Mouse (Mus musculus) heart, adult 2 months (tissue): ENCODE results near the gene Calhm1. TPM values are rescaled to one million over a fixed set of nuclear protein-coding genes. Genes with fewer than 3 reads are reported as not detected.

Experiments
- DNase-seq, 2 experiments: peaks; one replicate each; pipeline ENCODE4 v3.0.0; 2021
- H3K27ac ChIP-seq: fragments of 200-600 bp; 2 replicates; pipeline ENCODE4 v1.8.1; 2022
- H3K27me3 ChIP-seq: fragments of 200-500 bp; 2 replicates; pipeline ENCODE4 v1.6.1; 2012; ENCODE audit warnings: mild to moderate bottlenecking, low read length, inconsistent platforms, mixed read lengths; ENCODE audit not compliant: control insufficient read depth, insufficient read depth
- H3K36me3 ChIP-seq: fragments of 200-500 bp; 2 replicates; pipeline ENCODE4 v1.6.1; 2012; ENCODE audit warnings: low read length, inconsistent platforms; ENCODE audit not compliant: control insufficient read depth, insufficient read depth
- H3K4me1 ChIP-seq: fragments of 200-500 bp; 2 replicates; pipeline ENCODE4 v1.6.1; 2011; ENCODE audit warnings: low read length; ENCODE audit not compliant: control insufficient read depth, insufficient read depth
- H3K4me3 ChIP-seq: fragments of 200-600 bp; 2 replicates; pipeline ENCODE4 v1.8.1; 2022
- H3K79me2 ChIP-seq: fragments of 200-500 bp; replicated peaks from 2 replicates; pipeline ENCODE4 v1.6.1; 2012; ENCODE audit warnings: mild to moderate bottlenecking, inconsistent platforms, low read length, moderate library complexity, mixed read lengths; ENCODE audit not compliant: control insufficient read depth, insufficient read depth
- H3K9ac ChIP-seq: fragments of 200-500 bp; 2 replicates; pipeline ENCODE4 v1.6.1; 2012; ENCODE audit warnings: low read depth, mild to moderate bottlenecking, control low read depth, inconsistent platforms, low read length, mixed read lengths
- CTCF ChIP-seq: fragments of 200-600 bp; IDR thresholded peaks from 2 replicates; pipeline ENCODE4 v1.8.1; 2022; ENCODE audit warnings: antibody characterized with exemption, mild to moderate bottlenecking, moderate library complexity
- EP300 ChIP-seq: fragments of 200-500 bp; IDR thresholded peaks from 2 replicates; pipeline ENCODE4 v1.6.1; 2011; ENCODE audit warnings: low read depth, low read length, control low read depth; ENCODE audit not compliant: insufficient read depth
- POLR2A ChIP-seq: fragments of 200-500 bp; IDR thresholded peaks from 2 replicates; pipeline ENCODE4 v1.6.1; 2011; ENCODE audit warnings: mild to moderate bottlenecking, low read depth, low read length, control low read depth; ENCODE audit not compliant: insufficient read depth
- WGBS: fragments of 180-500 bp; shearing (Covaris S2); methylation state at CpG from one replicate; pipeline ENCODE4 v1.1.7; 2018; 5-methylcytosine and 5-hydroxymethylcytosine counted together
- intact Hi-C: fragments of 180-260 bp; cut with DNase I; formaldehyde crosslinking; loops from one replicate; pipeline ENCODE4 v1.15.1; 2025
- polyA plus RNA-seq: library from polyadenylated mRNA; depleted of rRNA; stranded (reverse); fragments of >200 nt; gene quantifications from 2 replicates; pipeline ENCODE4 v1.2.3, GENCODE M21; 2012
- total RNA-seq, 2 experiments: library from RNA; stranded (reverse); gene quantifications; 2 replicates each; pipeline ENCODE4 v1.2.3; 2021

Gene Calhm1
- total and polyA plus RNA-seq, 3 experiments: not detected

DNA sequence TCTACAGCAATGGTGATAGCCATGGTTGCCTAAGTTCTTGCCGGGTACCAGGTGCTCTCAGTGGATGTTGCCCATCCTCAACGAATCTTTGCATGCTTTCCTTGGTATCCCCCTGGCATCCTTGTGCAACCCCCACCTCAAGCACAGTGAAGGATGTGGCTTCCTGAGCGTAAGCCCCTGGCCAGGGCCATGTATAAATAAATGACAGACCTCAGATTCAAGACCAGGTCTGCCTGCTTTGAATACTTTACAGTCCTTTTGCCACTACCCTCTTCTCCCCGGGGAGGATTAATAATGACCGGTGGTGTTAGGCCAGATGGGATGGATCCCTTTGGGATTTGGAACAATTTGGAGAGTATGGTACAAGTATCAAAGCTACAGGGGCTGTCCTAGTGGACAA lies 7.9 kb downstream of the Calhm1 start:
- H3K36me3 ChIP-seq: no peaks in the 10 kb centered on the region
- H3K27me3 ChIP-seq: no peaks in the 10 kb centered on the region
- peak overlapping the region; percentile 93; the same call in 1 of the 2 replicates for H3K27ac ChIP-seq
- no peak for DNase-seq
- 81% methylated on average over 5 of the region's 5 CpGs for WGBS
- peaks cover 7% of the 10 kb centered on the region for H3K4me1 ChIP-seq
- intact Hi-C loops: loop anchor here (2.0 kb wide), 2 partner anchors 13 to 445 kb away; no protein-coding TSS in a partner anchor
- no peak for TF ChIP-seq POLR2A
- TF ChIP-seq CTCF: no peak
- no peak for TF ChIP-seq EP300
- H3K4me3 ChIP-seq: no peak overlapping the region
- no peak overlapping the region for H3K9ac ChIP-seq
- H3K79me2 ChIP-seq: no peaks in the 10 kb centered on the region

DNA sequence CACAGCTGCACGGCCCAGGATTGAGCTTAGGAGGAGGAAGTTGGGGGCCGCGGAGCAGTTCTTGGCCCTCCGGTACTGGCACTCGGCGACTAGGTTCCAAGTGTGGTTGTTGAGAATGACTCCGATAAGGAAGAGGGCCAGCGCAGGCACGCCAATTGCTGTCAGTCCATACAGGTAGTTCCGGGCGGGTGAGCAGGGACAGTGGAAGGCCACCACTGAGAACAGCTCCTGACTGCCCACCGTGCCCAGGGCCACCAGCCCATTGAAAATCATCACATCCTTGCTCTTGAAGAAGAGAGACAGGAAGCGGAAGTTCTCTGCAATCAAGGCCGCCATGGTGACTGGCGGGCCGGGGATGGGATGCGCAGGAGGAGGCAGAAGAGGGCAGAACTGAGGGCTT lies 8.5 kb downstream of the Calhm1 start:
- H3K4me3 ChIP-seq: no peak overlapping the region
- intact Hi-C loops: no loop called here
- no peak overlapping the region for H3K9ac ChIP-seq
- no peak for DNase-seq
- H3K79me2 ChIP-seq: no peaks in the 10 kb centered on the region
- TF ChIP-seq EP300 (no peak), CTCF (no peak), POLR2A (no peak)
- H3K36me3 ChIP-seq: no peaks in the 10 kb centered on the region
- WGBS: 92% methylated on average over 17 of the region's 17 CpGs
- H3K4me1 ChIP-seq: peaks cover 7% of the 10 kb centered on the region
- no peak overlapping the region for H3K27ac ChIP-seq
- H3K27me3 ChIP-seq: no peaks in the 10 kb centered on the region

DNA sequence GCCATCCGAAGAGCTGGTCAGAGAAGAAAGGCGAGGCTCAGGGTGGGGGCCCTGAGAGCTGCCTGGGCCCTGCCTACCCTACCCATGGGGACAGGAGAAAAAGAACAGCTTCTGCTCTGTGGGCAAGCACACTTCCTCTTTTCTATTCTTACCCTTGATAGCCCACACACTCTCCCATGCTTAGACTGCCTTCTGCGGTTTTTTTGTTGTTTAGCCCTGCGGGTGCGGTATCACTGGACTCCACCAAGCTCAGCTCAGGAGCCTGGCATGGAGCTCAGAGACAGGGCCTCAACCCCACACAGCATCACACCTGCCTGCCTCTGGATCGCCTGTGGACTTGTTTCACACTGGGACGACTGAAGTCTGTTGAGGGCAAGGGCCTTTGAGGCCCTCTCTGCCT lies 10.9 kb downstream of the Calhm1 start:
- Histone ChIP-seq H3K4me1 (peaks cover 4% of the 10 kb centered on the region), H3K79me2 (no peaks in the 10 kb centered on the region), H3K36me3 (no peaks in the 10 kb centered on the region), H3K27ac (no peak overlapping the region), H3K4me3 (no peak overlapping the region), H3K27me3 (no peaks in the 10 kb centered on the region), H3K9ac (no peak overlapping the region)
- no peak for TF ChIP-seq CTCF
- TF ChIP-seq POLR2A: no peak
- TF ChIP-seq EP300: no peak
- intact Hi-C loops: no loop called here
- peak in 1 of 2 experiments; percentile 54 for DNase-seq
- WGBS: 85% methylated on average over 7 of the region's 7 CpGs

DNA sequence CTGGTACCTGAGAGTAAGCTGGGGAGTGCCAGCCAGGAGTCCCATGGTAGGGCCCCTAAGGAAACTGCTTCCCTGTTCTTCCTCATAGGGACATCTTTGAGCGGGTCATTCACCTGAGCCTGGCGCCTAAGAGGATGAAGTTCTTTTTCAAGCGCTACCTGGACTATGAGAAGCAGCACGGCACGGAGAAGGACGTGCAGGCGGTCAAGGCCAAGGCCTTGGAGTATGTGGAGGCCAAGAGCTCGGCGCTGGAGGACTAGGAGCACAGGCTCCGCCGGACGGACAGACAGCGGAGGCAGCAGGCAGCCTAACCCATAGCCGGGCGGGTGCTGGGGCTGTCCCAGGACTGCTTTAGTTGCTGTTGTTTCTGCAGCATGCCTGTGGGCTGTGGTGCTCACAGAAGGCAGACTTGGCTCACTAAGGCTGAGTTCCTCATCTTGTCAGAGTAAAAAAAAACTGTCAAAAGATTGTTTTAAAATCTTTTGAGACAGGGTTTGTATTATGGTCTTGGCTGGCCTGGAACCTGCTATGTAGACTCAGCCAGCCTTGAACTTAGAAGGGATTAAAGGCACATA lies 13.4 kb downstream of the Calhm1 start:
- no peaks in the 10 kb centered on the region for H3K27me3 ChIP-seq
- no peaks in the 10 kb centered on the region; the same call in 1 of the 2 replicates for H3K4me1 ChIP-seq
- TF ChIP-seq EP300: no peak
- no peak for TF ChIP-seq CTCF
- TF ChIP-seq POLR2A: no peak
- 95% methylated on average over 15 of the region's 15 CpGs for WGBS
- H3K36me3 ChIP-seq: no peaks in the 10 kb centered on the region
- intact Hi-C loops: no loop called here
- no peak for DNase-seq
- no peaks in the 10 kb centered on the region for H3K79me2 ChIP-seq
- H3K9ac ChIP-seq: no peak overlapping the region
- no peak overlapping the region for H3K4me3 ChIP-seq
- no peak overlapping the region for H3K27ac ChIP-seq

DNA sequence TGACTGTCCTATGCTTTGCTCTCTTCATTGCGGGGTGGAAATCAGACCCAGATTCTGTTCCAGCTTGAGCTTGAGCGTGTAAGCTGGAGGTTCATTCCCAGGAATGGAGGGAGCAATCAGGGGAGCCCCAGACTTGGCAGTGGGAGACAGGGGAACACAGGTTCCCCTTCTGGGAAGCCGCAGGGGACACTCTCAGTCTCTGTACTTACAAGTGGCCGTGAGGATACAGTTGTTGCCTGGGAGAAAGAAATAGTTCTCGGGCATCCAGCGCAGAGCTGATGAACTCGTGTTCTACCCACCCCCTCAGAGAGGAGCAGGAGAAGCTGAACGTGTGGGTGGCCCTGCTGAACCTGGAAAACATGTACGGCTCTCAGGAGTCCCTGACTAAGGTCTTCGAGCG lies 15.2 kb downstream of the Calhm1 start:
- Histone ChIP-seq H3K36me3 (no peaks in the 10 kb centered on the region), H3K27ac (no peak overlapping the region), H3K79me2 (no peaks in the 10 kb centered on the region), H3K27me3 (no peaks in the 10 kb centered on the region), H3K4me3 (no peak overlapping the region), H3K9ac (no peak overlapping the region), H3K4me1 (no peaks in the 10 kb centered on the region; the same call in 1 of the 2 replicates)
- intact Hi-C loops: no loop called here
- TF ChIP-seq CTCF (no peak), POLR2A (no peak), EP300 (no peak)
- DNase-seq: no peak
- 90% methylated on average over 11 of the region's 11 CpGs for WGBS

DNA sequence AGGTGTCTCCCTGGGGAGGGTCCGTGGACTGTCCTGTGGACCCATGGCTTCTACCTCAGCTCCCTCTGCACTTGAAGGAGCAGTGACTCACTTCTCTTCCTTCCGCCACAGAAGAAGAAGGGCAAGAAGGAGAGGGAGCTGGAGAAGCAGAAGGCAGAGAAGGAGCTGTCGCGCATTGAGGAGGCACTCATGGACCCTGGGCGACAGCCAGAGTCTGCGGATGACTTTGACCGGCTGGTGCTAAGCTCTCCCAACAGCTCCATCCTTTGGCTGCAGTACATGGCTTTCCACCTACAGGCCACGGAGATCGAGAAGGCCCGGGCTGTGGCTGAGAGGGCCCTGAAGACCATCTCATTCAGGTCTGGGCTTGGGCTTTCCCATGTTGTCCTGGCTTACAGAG lies 15.9 kb downstream of the Calhm1 start:
- no peaks in the 10 kb centered on the region; the same call in 1 of the 2 replicates for H3K4me1 ChIP-seq
- H3K27me3 ChIP-seq: no peaks in the 10 kb centered on the region
- H3K27ac ChIP-seq: no peak overlapping the region
- intact Hi-C loops: no loop called here
- no peak for DNase-seq
- no peak overlapping the region for H3K9ac ChIP-seq
- H3K79me2 ChIP-seq: no peaks in the 10 kb centered on the region
- 91% methylated on average over 10 of the region's 10 CpGs for WGBS
- no peak for TF ChIP-seq CTCF
- no peak for TF ChIP-seq POLR2A
- TF ChIP-seq EP300: no peak
- no peaks in the 10 kb centered on the region for H3K36me3 ChIP-seq
- no peak overlapping the region for H3K4me3 ChIP-seq
